In the genomic region with DNA sequence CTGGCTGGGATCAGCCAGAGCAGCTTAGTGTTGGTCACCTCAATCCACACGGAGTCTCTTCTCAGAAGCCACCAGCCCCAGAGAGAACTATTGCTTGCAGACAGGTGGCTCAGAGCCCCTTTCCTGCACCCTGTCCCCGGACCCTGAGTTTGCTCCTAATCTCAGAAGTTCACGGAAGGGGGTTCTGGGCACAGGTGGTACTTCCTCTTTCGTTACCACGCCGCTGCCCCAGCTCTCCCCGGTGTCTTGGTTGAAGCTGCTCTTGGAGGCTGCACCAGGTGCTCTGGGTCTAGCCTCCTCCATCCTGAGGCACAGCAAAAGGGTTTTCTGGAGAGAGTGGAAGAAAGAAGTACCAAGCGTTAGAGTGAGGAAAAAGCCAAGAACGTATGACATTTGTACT, we compare ENCODE assay signal across 19 mouse cellular contexts.
DNase-seq lines count a peak whose midpoint lies in the region; ATAC-seq and TF ChIP-seq lines count a peak whose summit lies in the region.
"Had no signal": no experiment of that assay in that cellular context is flagged by ENCODE, and none has a peak within 500 bp of the region (broad histone marks: within the 10 kb centered on the region; RNA-seq: fewer than 3 reads in every experiment).

No protein-coding gene starts in this region.

- no peak for TF ChIP-seq EP300 in liver, postnatal 0 days (IDR thresholded peaks at IDR 0.05; ENCODE audit: low read depth)

- no peak overlapping the region for H3K4me2 ChIP-seq in neural tube, embryonic 15.5 days
- H3K4me2 ChIP-seq in liver, postnatal 0 days (ENCODE audit: low read depth, low read length) = no peak overlapping the region
- H3K4me2 ChIP-seq: embryonic facial prominence, embryonic 15.5 days; heart, embryonic 12.5 days; hindbrain, embryonic 14.5 days had no signal

- H3K9ac ChIP-seq in neural tube, embryonic 15.5 days (replicated peaks) = no peak overlapping the region
- no peak overlapping the region for H3K9ac ChIP-seq in liver, postnatal 0 days (replicated peaks)
- H3K9ac ChIP-seq: embryonic facial prominence, embryonic 15.5 days; heart, embryonic 12.5 days; hindbrain, embryonic 14.5 days had no signal

- peak; percentile 32 to 47 for DNase-seq in B cell, adult 2 months
- DNase-seq in thymus, adult 18-20 months = peak; percentile 67 to 79
- DNase-seq in thymus, postnatal 14 days = peak; percentile 84
- no peak for DNase-seq in liver, postnatal 0 days
- DNase-seq: adrenal gland, postnatal 14 days; cerebellum, adult 2 months; cerebellum, postnatal 10 days; embryo, embryonic 11 days; gastrocnemius, postnatal 25 days had no signal

- no peaks in the 10 kb centered on the region for H3K4me1 ChIP-seq in neural tube, embryonic 15.5 days
- no peaks in the 10 kb centered on the region for H3K4me1 ChIP-seq in liver, postnatal 0 days (ENCODE audit: insufficient read depth)
- H3K4me1 ChIP-seq: heart, embryonic 12.5 days had no signal

- H3K27me3 ChIP-seq in neural tube, embryonic 15.5 days (replicated peaks) = no peaks in the 10 kb centered on the region
- no peaks in the 10 kb centered on the region for H3K27me3 ChIP-seq in liver, postnatal 0 days (ENCODE audit: insufficient read depth, low read length)
- H3K27me3 ChIP-seq: embryonic facial prominence, embryonic 15.5 days; heart, embryonic 12.5 days had no signal

- ATAC-seq in activated CD4-positive, CD25-positive, alpha-beta regulatory T cell, adult 4 months = no peak
- no peak for ATAC-seq in neural tube, embryonic 15.5 days (ENCODE audit: low FRiP score)
- ATAC-seq in liver, postnatal 0 days = no peak
- ATAC-seq: forebrain, embryonic 14.5 days had no signal

- TF ChIP-seq CTCF in liver, postnatal 0 days (IDR thresholded peaks at IDR 0.05; ENCODE audit: low read depth) = no peak

- no peak overlapping the region for H3K4me3 ChIP-seq in neural tube, embryonic 15.5 days (replicated peaks)
- no peak overlapping the region for H3K4me3 ChIP-seq in liver, postnatal 0 days (ENCODE audit: low read depth, low read length)
- H3K4me3 ChIP-seq: embryonic facial prominence, embryonic 15.5 days; erythroblast, embryonic 14.5 days; forebrain, embryonic 10.5 days; gastrocnemius, adult 2 months; heart, embryonic 12.5 days; hindbrain, embryonic 10.5 days had no signal

- peaks cover 7% of the 10 kb centered on the region; the same call in 1 of the 2 replicates for H3K9me3 ChIP-seq in neural tube, embryonic 15.5 days (replicated peaks)
- no peaks in the 10 kb centered on the region; the same call in 1 of the 2 replicates for H3K9me3 ChIP-seq in liver, postnatal 0 days (ENCODE audit: low read length)

- H3K27ac ChIP-seq in neural tube, embryonic 15.5 days (replicated peaks) = no peak overlapping the region
- no peak overlapping the region for H3K27ac ChIP-seq in liver, postnatal 0 days (ENCODE audit: low read depth)
- H3K27ac ChIP-seq: embryonic facial prominence, embryonic 15.5 days; forebrain, embryonic 10.5 days; gastrocnemius, adult 2 months; hindbrain, embryonic 10.5 days; hindbrain, embryonic 14.5 days had no signal

- H3K36me3 ChIP-seq in neural tube, embryonic 15.5 days = peaks cover 2% of the 10 kb centered on the region; the same call in 1 of the 2 replicates
- no peaks in the 10 kb centered on the region for H3K36me3 ChIP-seq in liver, postnatal 0 days (replicated peaks; ENCODE audit: insufficient read depth, low read length)
- H3K36me3 ChIP-seq: embryonic facial prominence, embryonic 15.5 days; forebrain, embryonic 10.5 days; heart, embryonic 12.5 days had no signal

- 94% methylated on average over 9 of the region's 9 CpGs for WGBS in neural tube, embryonic 15.5 days
- 50% methylated on average over 9 of the region's 9 CpGs for WGBS in liver, postnatal 0 days (ENCODE audit: insufficient replicate concordance)
